Mouse (Mus musculus) cortical plate, adult 2 months (tissue): Measurements from ENCODE around the gene Fv1.

Experiments
- CTCF ChIP-seq: fragments of 200-500 bp; IDR thresholded peaks from 2 replicates; pipeline ENCODE4 v1.5.1; 2011; ENCODE audit warnings: mild to moderate bottlenecking, control low read depth, low read length; ENCODE audit not compliant: insufficient read depth; ENCODE audit errors: extremely low read depth
- POLR2A ChIP-seq: fragments of 200-500 bp; IDR thresholded peaks from 2 replicates; pipeline ENCODE4 v1.6.1; 2011; ENCODE audit warnings: mild to moderate bottlenecking, low read length, control low read depth; ENCODE audit not compliant: insufficient read depth; ENCODE audit errors: extremely low read depth

GRCm38 (mm10) chr4:147862051-147862450 lies 6.7 kb upstream of the Fv1 start:
- TF ChIP-seq POLR2A (no peak), CTCF (no peak)
